ENCODE assay signal across 12 mouse cellular contexts in the genomic region with DNA sequence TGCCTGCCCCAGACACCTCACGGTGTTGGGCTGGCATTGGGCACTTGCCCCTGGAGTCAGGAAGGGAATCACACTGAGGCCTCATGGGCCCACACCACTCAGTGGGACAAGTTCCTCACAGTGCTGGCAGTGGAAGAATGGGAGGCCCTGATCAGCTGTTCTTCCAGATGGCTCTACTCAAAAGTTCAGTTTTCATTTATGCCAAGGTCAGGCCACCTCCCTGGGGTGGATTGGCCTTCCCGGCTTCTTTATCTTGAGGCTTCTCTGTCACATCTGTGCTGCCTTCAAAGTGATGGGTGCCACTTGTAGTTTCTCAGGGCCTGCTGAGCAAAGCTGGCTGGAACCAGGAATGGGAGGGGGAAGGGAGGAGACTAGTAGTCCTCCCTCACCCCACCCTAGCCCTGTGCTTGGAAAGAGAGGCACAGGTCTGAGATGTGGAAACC. TPM values are rescaled to one million over a fixed set of nuclear protein-coding genes. Genes with fewer than 3 reads are reported as not detected.
DNase-seq lines count a peak whose midpoint lies in the region; ATAC-seq lines count a peak whose summit lies in the region.
"Had no signal": no experiment of that assay in that cellular context is flagged by ENCODE, and none has a peak within 500 bp of the region (broad histone marks: within the 10 kb centered on the region; RNA-seq: fewer than 3 reads in every experiment).

No protein-coding gene starts in this region.

- H3K4me1 ChIP-seq in midbrain, embryonic 16.5 days (ENCODE audit: control insufficient read depth, insufficient read depth, low read length): 0 out of 2 replicates have a peak, but pooled peaks cover 2% of the 10 kb centered on the region
- no peaks in the 10 kb centered on the region for H3K4me1 ChIP-seq in midbrain, embryonic 11.5 days (ENCODE audit: control insufficient read depth, insufficient read depth, low read length)
- H3K4me1 ChIP-seq in stomach, embryonic 14.5 days (ENCODE audit: control insufficient read depth, insufficient read depth, low read length): 0 out of 2 replicates have a peak, but pooled peaks cover 14% of the 10 kb centered on the region

- no peaks in the 10 kb centered on the region for H3K36me3 ChIP-seq in midbrain, embryonic 16.5 days (ENCODE audit: control insufficient read depth, insufficient read depth, low read length)
- no peaks in the 10 kb centered on the region for H3K36me3 ChIP-seq in midbrain, embryonic 11.5 days (ENCODE audit: control insufficient read depth, insufficient read depth, low read length)
- H3K36me3 ChIP-seq in stomach, embryonic 14.5 days (ENCODE audit: control insufficient read depth, insufficient read depth, low read length): no peaks in the 10 kb centered on the region

- H3K4me3 ChIP-seq in midbrain, embryonic 16.5 days (ENCODE audit: low read depth, low read length): no peak overlapping the region
- H3K4me3 ChIP-seq in midbrain, embryonic 11.5 days (ENCODE audit: low read depth, low read length): no peak overlapping the region
- H3K4me3 ChIP-seq in stomach, embryonic 14.5 days (ENCODE audit: low read depth, low read length): no peak overlapping the region

- DNase-seq in adrenal gland, adult (ENCODE audit: inconsistent age in 2 of 2, low spot score in 1 of 2): peak; percentile 79 to 89
- no peak for DNase-seq in adrenal gland, postnatal 25 days
- DNase-seq in midbrain, embryonic 11.5 days (ENCODE audit: low spot score, missing footprints): no peak
- DNase-seq in heart, postnatal 36 days: peak; percentile 39 to 46
- no peak for DNase-seq in frontal cortex, adult 2 months (ENCODE audit: extremely low spot score in 1 of 2, low spot score in 1 of 2)
- no peak for DNase-seq in spleen, adult 18-20 months

- H3K27ac ChIP-seq in midbrain, embryonic 16.5 days (ENCODE audit: low read length): no peak overlapping the region
- H3K27ac ChIP-seq in midbrain, embryonic 11.5 days (ENCODE audit: low read depth, low read length): no peak overlapping the region
- H3K27ac ChIP-seq in stomach, embryonic 14.5 days (ENCODE audit: low read length): no peak overlapping the region

- H3K27me3 ChIP-seq in midbrain, embryonic 16.5 days (ENCODE audit: control insufficient read depth, insufficient read depth, low read depth, low read length): no peaks in the 10 kb centered on the region
- H3K27me3 ChIP-seq in midbrain, embryonic 11.5 days (ENCODE audit: control insufficient read depth, insufficient read depth, low read length): no peaks in the 10 kb centered on the region
- H3K27me3 ChIP-seq in stomach, embryonic 14.5 days (ENCODE audit: control insufficient read depth, insufficient read depth, low read length): no peaks in the 10 kb centered on the region

- H3K4me2 ChIP-seq in midbrain, embryonic 16.5 days (ENCODE audit: low read length): no peak overlapping the region
- no peak overlapping the region for H3K4me2 ChIP-seq in midbrain, embryonic 11.5 days
- no peak overlapping the region for H3K4me2 ChIP-seq in stomach, embryonic 14.5 days (replicated peaks; ENCODE audit: low read depth, low read length)

- no peaks in the 10 kb centered on the region for H3K9me3 ChIP-seq in midbrain, embryonic 16.5 days (replicated peaks; ENCODE audit: control insufficient read depth, low read length, poor library complexity, severe bottlenecking)
- no peaks in the 10 kb centered on the region for H3K9me3 ChIP-seq in midbrain, embryonic 11.5 days (ENCODE audit: control insufficient read depth, low read length)
- H3K9me3 ChIP-seq in stomach, embryonic 14.5 days (ENCODE audit: control insufficient read depth, low read depth, low read length): no peaks in the 10 kb centered on the region

- no peak overlapping the region for H3K9ac ChIP-seq in midbrain, embryonic 16.5 days (ENCODE audit: low read depth, low read length)
- H3K9ac ChIP-seq in midbrain, embryonic 11.5 days (ENCODE audit: low read length): no peak overlapping the region
- H3K9ac ChIP-seq in stomach, embryonic 14.5 days (replicated peaks; ENCODE audit: low read depth, low read length): no peak overlapping the region

- peak; percentile 58; the same call in 1 of the 2 replicates for ATAC-seq in midbrain, embryonic 16.5 days
- no peak for ATAC-seq in midbrain, embryonic 11.5 days (ENCODE audit: low FRiP score)
- peak; percentile 44; the same call in 1 of the 2 replicates for ATAC-seq in stomach, embryonic 14.5 days (ENCODE audit: insufficient number of reproducible peaks, insufficient read depth, low FRiP score, low read depth)

- intact Hi-C loops in heart, postnatal 36 days (cut with DNase I): no loop called here

- WGBS in midbrain, embryonic 16.5 days: 79% methylated on average over 2 of the region's 2 CpGs
- WGBS in midbrain, embryonic 11.5 days: 82% methylated on average over 2 of the region's 2 CpGs
- 55% methylated on average over 2 of the region's 2 CpGs for WGBS in stomach, embryonic 14.5 days

RNA-seq across cellular contexts. Expression of gene Nt5dc3, which starts 14.7 kb away (rescaled TPM):
- 37.0 and 43.7 TPM in 2 replicates for total RNA-seq in adrenal gland, postnatal 25 days (2021)
- polyA plus RNA-seq in midbrain, embryonic 16.5 days (2015; fragmentation: Nextera tagmentation; extraction: Ambion mirVana): 15.2 and 15.9 TPM in 2 replicates
- polyA plus RNA-seq in midbrain, embryonic 11.5 days (2014; fragmentation: Nextera tagmentation; extraction: Ambion mirVana): 1.1 and 1.7 TPM in 2 replicates
- 10 to 100 TPM; 30.8 to 38.3 TPM for total RNA-seq in heart, postnatal 36 days (2021)
- 2.1 and 2.2 TPM in 2 replicates for polyA plus RNA-seq in stomach, embryonic 14.5 days (2014; fragmentation: Nextera tagmentation; extraction: Ambion mirVana)
- polyA plus RNA-seq in frontal cortex, adult 2 months (2012; rRNA removed): 34.4 and 34.7 TPM in 2 replicates

RNA-seq across cellular contexts. Expression of gene Gm49358, which starts 29.8 kb away (rescaled TPM):
- total RNA-seq in adrenal gland, postnatal 25 days (2021): 9.5 and 10.1 TPM in 2 replicates
- not detected in 2 replicates for polyA plus RNA-seq in midbrain, embryonic 16.5 days (2015; fragmentation: Nextera tagmentation; extraction: Ambion mirVana)
- 0.37 TPM in 1 of 2 replicates, not detected in the other for polyA plus RNA-seq in midbrain, embryonic 11.5 days (2014; fragmentation: Nextera tagmentation; extraction: Ambion mirVana)
- 10 to 100 TPM; 10.3 to 14.5 TPM for total RNA-seq in heart, postnatal 36 days (2021)
- polyA plus RNA-seq in stomach, embryonic 14.5 days (2014; fragmentation: Nextera tagmentation; extraction: Ambion mirVana): 0.43 TPM in 1 of 2 replicates, not detected in the other
- polyA plus RNA-seq in frontal cortex, adult 2 months (2012; rRNA removed): not detected in 2 replicates
- polyA plus RNA-seq: cortical plate, adult 2 months; large intestine, adult 2 months; liver, adult 2 months; spleen, adult 2 months had no signal

Comparison
In these comparisons a context has a peak if more than half of its experiments do, and no peak if none do; other contexts are left out.
1. DNase-seq: peak in adrenal gland, adult (2 of 2) and heart, postnatal 36 days (2 of 2); none in adrenal gland, postnatal 25 days (single experiment), midbrain, embryonic 11.5 days (single experiment), frontal cortex, adult 2 months (0 of 2) and spleen, adult 18-20 months (0 of 2).